Mouse (Mus musculus): ENCODE data around the gene Stx1a.

- TF ChIP-seq CTCF (IDR thresholded peaks at IDR 0.05; ENCODE audit: insufficient read depth, low read depth, low read length) (no peak), POLR2A (IDR thresholded peaks at IDR 0.05; ENCODE audit: insufficient read depth, low read depth, low read length) (no peak)
Measured at GRCm38 (mm10) chr5:135007802-135008571, 15.3 kb upstream of the Stx1a start.

Data from olfactory bulb, adult 2 months (tissue).